Mouse (Mus musculus) forebrain, embryonic 11.5 days (tissue): ENCODE data around the gene Gm10800. TPM values are rescaled to one million over a fixed set of nuclear protein-coding genes. Genes with fewer than 3 reads are reported as not detected.
"Not testable (repeated sequence)": the region's sequence is repeated elsewhere in the genome, so short reads cannot be mapped to it uniquely, and the experiment has no call there.

Source experiments
- ATAC-seq: fragments of 200-750 bp; cut with Nextera tagmentation; replicated peaks from 2 replicates; pipeline ENCODE4 v1.8.0; 2017; ENCODE audit warnings: moderate TSS enrichment; ENCODE audit not compliant: low FRiP score
- DNase-seq: peaks from one replicate; pipeline ENCODE4 v3.0.0-alpha.2; 2017; ENCODE audit warnings: low spot score
- H3K27ac ChIP-seq: fragments of 300-500 bp; sonication (generic); 2 replicates; pipeline ENCODE4 v1.5.1; 2014; ENCODE audit warnings: low read depth, low read length
- H3K27me3 ChIP-seq: fragments of 300-500 bp; sonication (generic); 2 replicates; pipeline ENCODE4 v1.6.1; 2014; ENCODE audit warnings: mild to moderate bottlenecking, low read length, mixed read lengths; ENCODE audit not compliant: control insufficient read depth, insufficient read depth
- H3K36me3 ChIP-seq: fragments of 300-500 bp; sonication (generic); 2 replicates; pipeline ENCODE4 v1.6.1; 2014; ENCODE audit warnings: mild to moderate bottlenecking, low read length, moderate library complexity, mixed read lengths; ENCODE audit not compliant: control insufficient read depth, insufficient read depth
- H3K4me1 ChIP-seq: fragments of 300-500 bp; sonication (generic); replicated peaks from 2 replicates; pipeline ENCODE4 v1.6.1; 2014; ENCODE audit warnings: low read length, mixed read lengths; ENCODE audit not compliant: control insufficient read depth, insufficient read depth
- H3K4me2 ChIP-seq: fragments of 300-500 bp; sonication (generic); 2 replicates; pipeline ENCODE4 v1.6.1; 2014; ENCODE audit warnings: low read depth, mild to moderate bottlenecking, low read length, moderate library complexity, mixed read lengths; ENCODE audit not compliant: severe bottlenecking
- H3K4me3 ChIP-seq: fragments of 300-500 bp; sonication (generic); 2 replicates; pipeline ENCODE4 v1.5.1; 2014; ENCODE audit warnings: low read depth, low read length
- H3K9ac ChIP-seq: fragments of 300-500 bp; sonication (generic); 2 replicates; pipeline ENCODE4 v1.6.1; 2014; ENCODE audit warnings: low read length
- H3K9me3 ChIP-seq: fragments of 300-500 bp; sonication (generic); 2 replicates; pipeline ENCODE4 v1.6.1; 2016; ENCODE audit warnings: low read length, mixed read lengths; ENCODE audit not compliant: control insufficient read depth
- WGBS: fragments of 180-500 bp; shearing (Covaris S2); extraction: QIAGEN DNeasy Blood & Tissue Kit; methylation state at CpG from one replicate; pipeline ENCODE4 v1.1.7; 2014; 5-methylcytosine and 5-hydroxymethylcytosine counted together
- polyA plus RNA-seq: library from polyadenylated mRNA; unstranded; fragments of >200 nt; fragmentation: Nextera tagmentation; extraction: Ambion mirVana; gene quantifications from 2 replicates; pipeline ENCODE4 v1.2.1, GENCODE M21; 2014

The Gm10800 gene
- polyA plus RNA-seq: 0.59 and 1.2 TPM in 2 replicates

DNA sequence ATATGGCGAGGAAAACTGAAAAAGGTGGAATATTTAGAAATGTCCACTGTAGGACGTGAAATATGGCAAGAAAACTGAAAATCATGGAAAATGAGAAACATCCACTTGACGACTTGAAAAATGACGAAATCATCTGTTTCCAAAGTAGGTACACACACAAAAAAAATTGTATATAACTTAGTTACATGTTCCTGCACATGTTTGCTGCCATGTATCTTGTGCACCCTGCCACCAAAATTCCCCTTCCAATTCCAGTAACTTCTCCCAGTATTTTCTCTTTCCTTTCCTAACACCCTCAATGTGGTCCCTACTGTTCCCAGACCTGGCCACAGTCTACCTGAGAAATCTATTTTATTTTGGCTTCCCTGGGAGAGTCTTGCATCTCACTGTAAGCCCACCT is at the start of gene Gm10800:
Gene Gm10800, minus strand, starts transcription at position 101 of the 400 bp plus-strand sequence.
- not testable (repeated sequence) for H3K27me3 ChIP-seq, H3K4me1 ChIP-seq, H3K4me2 ChIP-seq, H3K27ac ChIP-seq, DNase-seq, H3K4me3 ChIP-seq, H3K9me3 ChIP-seq, H3K9ac ChIP-seq, ATAC-seq, H3K36me3 ChIP-seq
- 84% methylated on average over 4 of the region's 4 CpGs for WGBS

DNA sequence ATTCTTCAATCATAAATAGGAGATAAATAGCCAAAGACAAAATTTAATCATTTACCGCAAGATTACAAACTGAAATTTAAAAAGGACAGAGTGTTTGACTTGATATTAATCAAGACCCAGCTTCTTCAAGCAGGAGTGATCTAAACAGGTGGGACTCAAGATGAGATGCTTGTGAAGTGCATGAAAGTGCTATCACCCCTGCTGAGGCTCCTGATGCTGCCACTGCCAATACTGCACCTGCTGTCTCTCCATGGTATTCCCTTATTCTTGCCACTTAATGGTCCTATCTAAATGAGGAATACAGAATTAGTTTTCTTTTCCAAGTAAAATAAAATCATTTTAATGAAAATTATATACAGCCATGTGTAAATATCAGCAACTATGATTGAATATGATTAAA is 30.4 kb upstream of the Gm10800 start:
- DNase-seq (no peak), ATAC-seq (no peak)
- 100% methylated on average over 1 of the region's 1 CpGs for WGBS
- Histone ChIP-seq H3K36me3 (no peaks in the 10 kb centered on the region), H3K27me3 (no peaks in the 10 kb centered on the region), H3K9ac (no peak overlapping the region), H3K27ac (no peak overlapping the region), H3K9me3 (no peaks in the 10 kb centered on the region), H3K4me1 (no peaks in the 10 kb centered on the region), H3K4me2 (no peak overlapping the region), H3K4me3 (no peak overlapping the region)

DNA sequence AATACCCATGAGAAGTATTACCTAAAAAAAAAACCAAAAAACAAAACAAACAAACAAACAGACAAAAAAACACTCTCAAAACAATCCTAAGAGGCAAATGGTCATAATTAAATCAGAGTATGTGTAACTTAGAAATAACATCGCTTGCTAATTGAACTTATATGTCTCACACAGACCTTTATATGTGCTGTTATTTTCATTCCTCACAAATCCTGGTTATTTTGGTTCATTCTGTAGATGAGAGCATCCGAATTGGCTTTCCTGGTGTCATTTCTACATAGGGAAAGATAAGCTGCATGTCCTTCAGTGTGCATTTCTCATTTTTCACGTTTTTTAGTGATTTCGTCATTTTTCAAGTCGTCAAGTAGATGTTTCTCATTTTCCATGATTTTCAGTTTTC is 5.2 kb downstream of the Gm10800 start, which contains the start of gene Gm10801:
Gene Gm10801, plus strand, starts transcription at position 301 of the 400 bp plus-strand sequence.
- H3K36me3 ChIP-seq, H3K4me1 ChIP-seq, H3K4me3 ChIP-seq, H3K27ac ChIP-seq, ATAC-seq, H3K27me3 ChIP-seq, DNase-seq, H3K4me2 ChIP-seq, H3K9me3 ChIP-seq, H3K9ac ChIP-seq: not testable (repeated sequence)
- 77% methylated on average over 4 of the region's 5 CpGs for whole genome bisulfite sequencing

Other genes with a start within 250 kb of the Gm10800 start
- not detected in 2 replicates for gene Gm10801, start 5.1 kb downstream of the Gm10800 start, polyA plus RNA-seq